Mouse (Mus musculus) midbrain, embryonic 16.5 days (tissue): ENCODE data around the gene Mtf2. TPM values are rescaled to one million over a fixed set of nuclear protein-coding genes. Genes with fewer than 3 reads are reported as not detected.
"Not testable (repeated sequence)": the region's sequence is repeated elsewhere in the genome, so short reads cannot be mapped to it uniquely, and the experiment has no call there.

Source experiments
- ATAC-seq: fragments of 200-750 bp; cut with Nextera tagmentation; 2 replicates; pipeline ENCODE4 v1.8.0; 2017; ENCODE audit warnings: moderate TSS enrichment
- H3K27ac ChIP-seq: fragments of 300-500 bp; sonication (generic); 2 replicates; pipeline ENCODE4 v1.5.1; 2014; ENCODE audit warnings: mild to moderate bottlenecking, low read length, mixed read lengths
- H3K27me3 ChIP-seq: fragments of 300-500 bp; sonication (generic); 2 replicates; pipeline ENCODE4 v1.6.1; 2014; ENCODE audit warnings: low read depth, low read length, mixed read lengths; ENCODE audit not compliant: control insufficient read depth, insufficient read depth
- H3K36me3 ChIP-seq: fragments of 300-500 bp; sonication (generic); 2 replicates; pipeline ENCODE4 v1.6.1; 2014; ENCODE audit warnings: mild to moderate bottlenecking, low read length, moderate library complexity, mixed read lengths; ENCODE audit not compliant: control insufficient read depth, insufficient read depth
- H3K4me1 ChIP-seq: fragments of 300-500 bp; sonication (generic); 2 replicates; pipeline ENCODE4 v1.6.1; 2014; ENCODE audit warnings: mild to moderate bottlenecking, low read length, mixed read lengths; ENCODE audit not compliant: control insufficient read depth, insufficient read depth
- H3K4me2 ChIP-seq: fragments of 300-500 bp; sonication (generic); 2 replicates; pipeline ENCODE4 v1.6.1; 2014; ENCODE audit warnings: mild to moderate bottlenecking, low read length, mixed read lengths
- H3K4me3 ChIP-seq: fragments of 300-500 bp; sonication (generic); 2 replicates; pipeline ENCODE4 v1.5.1; 2014; ENCODE audit warnings: low read depth, mild to moderate bottlenecking, low read length, moderate library complexity, mixed read lengths
- H3K9ac ChIP-seq: fragments of 300-500 bp; sonication (generic); 2 replicates; pipeline ENCODE4 v1.6.1; 2014; ENCODE audit warnings: low read depth, low read length, mixed read lengths
- H3K9me3 ChIP-seq: fragments of 300-500 bp; sonication (generic); replicated peaks from 2 replicates; pipeline ENCODE4 v1.6.1; 2014; ENCODE audit warnings: mild to moderate bottlenecking, low read length, mixed read lengths; ENCODE audit not compliant: control insufficient read depth, poor library complexity, severe bottlenecking
- WGBS: fragments of 180-500 bp; shearing (Covaris S2); extraction: QIAGEN DNeasy Blood & Tissue Kit; methylation state at CpG from one replicate; pipeline ENCODE4 v1.1.7; 2014; 5-methylcytosine and 5-hydroxymethylcytosine counted together
- polyA plus RNA-seq: library from polyadenylated mRNA; unstranded; fragments of >200 nt; fragmentation: Nextera tagmentation; extraction: Ambion mirVana; gene quantifications from 2 replicates; pipeline ENCODE4 v1.2.1, GENCODE M21; 2015

Mtf2 gene
- polyA plus RNA-seq = 92.4 and 99.5 TPM in 2 replicates

DNA sequence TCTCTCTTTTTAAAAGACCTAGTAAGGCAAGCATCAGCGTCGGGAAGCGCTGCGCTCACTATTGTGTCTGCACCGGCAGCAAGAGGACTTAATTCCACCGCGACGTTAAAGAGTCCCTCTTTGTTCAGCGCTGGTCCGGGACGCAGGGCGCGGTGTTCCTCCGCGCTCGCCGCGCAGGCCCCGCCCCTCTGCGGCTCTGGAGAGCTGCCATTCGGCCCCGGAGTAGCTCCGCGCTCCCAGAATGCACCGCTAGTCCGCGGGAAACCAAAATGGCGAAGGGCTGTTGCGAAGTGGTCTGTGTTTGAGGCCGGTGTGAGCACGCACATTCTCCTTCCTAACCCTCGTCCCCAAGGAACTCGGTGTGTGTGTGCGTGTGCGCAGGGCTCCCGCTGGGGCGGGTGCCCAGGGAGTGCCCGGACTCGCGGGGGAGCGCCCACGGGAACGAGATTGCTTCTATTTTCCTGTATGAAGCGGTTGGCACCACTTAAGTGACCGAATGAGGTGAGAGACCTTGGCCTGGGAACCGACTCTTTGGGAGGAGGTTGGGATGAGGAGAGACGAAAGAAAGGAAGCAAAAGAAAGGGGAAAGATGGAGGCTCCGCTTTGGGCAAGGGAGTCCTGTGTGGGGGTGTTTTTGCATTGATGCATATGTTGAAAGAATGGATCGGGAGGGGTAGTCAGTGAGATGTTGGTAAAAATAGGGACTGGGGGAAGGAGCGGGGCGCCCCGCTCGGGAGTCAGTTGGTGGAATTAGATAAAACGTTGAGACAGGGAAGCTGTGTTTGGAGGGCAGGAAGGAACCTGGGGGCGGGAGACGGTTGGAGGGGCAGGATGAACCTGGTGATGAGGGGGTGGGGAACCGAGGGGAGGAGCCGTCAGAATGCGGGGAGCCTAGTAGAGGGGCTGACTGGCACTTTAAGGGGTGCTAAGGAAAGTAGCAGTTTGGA, at the start of gene Mtf2:
TSS of gene Mtf2 (plus strand) at position 210 of the 947 bp plus-strand sequence.
- peak; percentile 96 for ATAC-seq
- no peaks in the 10 kb centered on the region for H3K9me3 ChIP-seq
- H3K36me3 ChIP-seq = peaks cover 8% of the 10 kb centered on the region; the same call in 1 of the 2 replicates
- H3K4me2 ChIP-seq = peak within 1 kb of the TSS; percentile 61
- peak within 1 kb of the TSS; percentile 53 for H3K4me3 ChIP-seq
- peak within 1 kb of the TSS; percentile 97 for H3K27ac ChIP-seq
- peaks cover 9% of the 10 kb centered on the region; the same call in 1 of the 2 replicates for H3K4me1 ChIP-seq
- peak within 1 kb of the TSS; percentile 98 for H3K9ac ChIP-seq
- WGBS = under 1% methylated on average over 59 of the region's 59 CpGs
- H3K27me3 ChIP-seq = no peaks in the 10 kb centered on the region

DNA sequence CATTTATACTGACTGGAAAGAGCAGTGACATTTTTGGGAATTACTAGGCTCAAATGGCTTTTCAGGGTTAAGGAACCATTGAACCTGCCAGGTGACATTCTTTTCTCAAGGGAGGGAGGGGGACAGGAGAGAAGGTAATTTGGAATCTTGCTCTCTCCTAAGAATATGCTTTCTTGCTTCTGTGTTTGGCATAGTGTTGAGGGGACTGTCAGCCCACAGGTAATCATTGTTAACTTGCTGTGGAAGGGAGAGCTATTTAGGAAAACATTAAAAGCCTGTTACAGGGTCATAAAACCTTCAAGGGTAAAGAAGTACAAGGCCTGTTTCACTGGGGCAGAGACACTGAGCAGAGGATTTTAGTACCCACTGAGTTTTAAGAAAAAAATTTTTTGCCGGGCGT, 48.2 kb upstream of the Mtf2 start:
- H3K36me3 ChIP-seq = no peaks in the 10 kb centered on the region
- H3K9ac ChIP-seq = no peak overlapping the region
- ATAC-seq = no peak
- no peak overlapping the region for H3K4me3 ChIP-seq
- H3K4me1 ChIP-seq = no peaks in the 10 kb centered on the region
- no peaks in the 10 kb centered on the region for H3K27me3 ChIP-seq
- no peaks in the 10 kb centered on the region for H3K9me3 ChIP-seq
- 98% methylated on average over 2 of the region's 2 CpGs for WGBS
- H3K27ac ChIP-seq = no peak overlapping the region
- H3K4me2 ChIP-seq = no peak overlapping the region

DNA sequence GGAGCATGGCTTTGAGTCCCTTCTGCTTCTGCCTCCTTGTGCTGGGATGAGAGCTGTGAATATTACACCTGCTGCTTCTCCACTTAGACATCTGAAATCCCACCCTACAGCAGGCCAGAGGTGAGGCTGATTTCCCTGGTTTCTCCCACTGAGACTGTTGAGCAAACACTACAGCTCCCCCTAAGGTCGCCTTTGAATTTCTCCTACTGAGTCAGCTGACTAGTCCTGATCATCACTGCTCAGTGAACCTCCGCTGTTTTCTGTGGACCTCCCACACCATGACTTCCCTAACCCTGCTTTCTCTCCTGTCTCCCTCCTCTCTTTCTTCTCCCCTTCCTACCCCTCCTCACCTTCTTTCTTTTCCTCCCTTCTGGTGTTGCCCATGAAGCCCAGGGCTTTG, 46.1 kb upstream of the Mtf2 start:
- H3K36me3 ChIP-seq = no peaks in the 10 kb centered on the region
- WGBS = 20% methylated on average over 2 of the region's 2 CpGs
- ATAC-seq = no peak

DNA sequence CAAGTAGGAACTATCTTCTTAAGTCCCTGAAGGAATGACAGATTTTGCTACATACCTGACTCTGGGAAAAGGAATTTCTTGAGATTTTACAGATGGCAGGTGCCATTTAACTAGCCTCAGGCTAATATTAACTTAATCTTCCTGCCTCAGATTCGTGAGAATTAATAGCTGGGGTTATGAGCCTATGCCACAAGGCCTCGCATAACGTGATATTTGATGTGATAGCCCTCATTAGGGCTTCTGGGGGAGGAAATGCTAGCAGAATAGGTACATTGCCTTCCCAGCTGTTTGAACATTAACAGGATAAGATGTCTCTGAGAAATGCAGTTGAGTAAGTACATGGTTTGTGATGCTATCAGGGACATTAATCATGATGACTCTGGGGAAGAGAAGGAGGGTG, 44.1 kb upstream of the Mtf2 start:
- 75% methylated on average over 3 of the region's 3 CpGs for WGBS
- ATAC-seq = no peak
- Histone ChIP-seq H3K27me3 (no peaks in the 10 kb centered on the region), H3K9ac (no peak overlapping the region), H3K4me1 (no peaks in the 10 kb centered on the region), H3K4me2 (no peak overlapping the region), H3K4me3 (no peak overlapping the region), H3K27ac (no peak overlapping the region), H3K9me3 (no peaks in the 10 kb centered on the region), H3K36me3 (no peaks in the 10 kb centered on the region)

More for the DNA sequence above, 46.1 kb upstream of the Mtf2 start:
- Histone ChIP-seq H3K4me1 (no peaks in the 10 kb centered on the region), H3K27ac (no peak overlapping the region), H3K9me3 (no peaks in the 10 kb centered on the region), H3K27me3 (no peaks in the 10 kb centered on the region), H3K9ac (no peak overlapping the region), H3K4me3 (no peak overlapping the region), H3K4me2 (no peak overlapping the region)

DNA sequence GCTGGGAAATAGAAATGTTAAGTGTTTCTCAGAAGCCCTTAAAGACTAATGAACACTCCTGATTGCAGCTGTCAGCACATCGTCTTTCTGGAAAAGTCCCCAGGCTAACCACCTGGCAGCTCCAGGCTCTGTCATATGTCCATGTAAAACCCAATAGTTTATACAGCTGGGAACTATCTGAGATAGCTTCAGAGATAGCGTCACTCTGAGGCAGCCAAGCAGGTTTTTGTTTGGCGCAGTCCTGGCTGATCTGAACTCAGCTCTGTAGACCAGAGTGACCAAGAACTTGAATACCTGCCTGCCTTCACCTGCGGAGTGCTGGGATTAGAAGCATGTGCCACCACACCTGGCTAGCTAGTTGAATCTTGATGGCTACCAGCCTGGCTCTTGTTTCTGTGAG, 37.2 kb upstream of the Mtf2 start:
- ATAC-seq = no peak
- Histone ChIP-seq H3K4me2 (no peak overlapping the region), H3K27ac (no peak overlapping the region), H3K27me3 (no peaks in the 10 kb centered on the region), H3K9me3 (no peaks in the 10 kb centered on the region), H3K4me1 (no peaks in the 10 kb centered on the region), H3K4me3 (no peak overlapping the region), H3K9ac (no peak overlapping the region), H3K36me3 (no peaks in the 10 kb centered on the region)
- 99% methylated on average over 4 of the region's 4 CpGs for WGBS

DNA sequence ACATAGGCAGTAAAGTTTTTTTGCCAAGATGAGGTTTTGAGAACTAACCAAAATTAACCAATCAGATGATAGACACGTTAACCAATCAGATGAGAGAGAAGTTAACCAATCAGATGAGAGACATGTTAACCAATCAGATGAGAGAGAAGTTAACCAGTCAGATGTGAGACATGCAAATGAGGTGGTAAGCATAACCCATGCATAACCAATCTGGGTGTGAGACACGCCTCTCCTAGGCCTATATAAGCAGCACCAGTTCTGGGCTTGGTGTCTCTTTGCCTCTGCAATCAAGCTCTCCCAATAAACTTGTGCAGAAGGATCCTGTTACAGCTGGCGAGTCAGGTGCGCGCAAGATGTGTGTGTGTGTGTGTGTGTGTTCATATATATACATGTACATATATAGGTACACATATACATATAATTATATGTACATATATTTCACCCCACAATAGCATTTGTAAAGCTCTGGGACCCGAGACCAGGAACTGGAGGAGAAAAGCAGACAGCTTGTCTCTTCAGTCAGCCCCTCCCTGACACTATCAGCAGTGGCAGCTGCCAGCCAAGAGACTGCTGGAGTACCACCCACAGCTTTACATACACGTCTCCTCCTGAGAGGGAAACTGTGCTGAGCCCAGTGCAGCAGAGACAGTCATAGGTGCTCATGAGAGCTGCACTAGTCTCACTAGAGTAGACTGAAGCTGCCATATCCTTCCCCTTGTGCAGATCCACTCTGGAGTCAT, 36.5 kb upstream of the Mtf2 start:
- H3K4me1 ChIP-seq, H3K36me3 ChIP-seq, H3K4me3 ChIP-seq, H3K27me3 ChIP-seq, H3K4me2 ChIP-seq, H3K9ac ChIP-seq, H3K9me3 ChIP-seq, ATAC-seq, H3K27ac ChIP-seq: not testable (repeated sequence)
- WGBS = 92% methylated on average over 7 of the region's 7 CpGs

DNA sequence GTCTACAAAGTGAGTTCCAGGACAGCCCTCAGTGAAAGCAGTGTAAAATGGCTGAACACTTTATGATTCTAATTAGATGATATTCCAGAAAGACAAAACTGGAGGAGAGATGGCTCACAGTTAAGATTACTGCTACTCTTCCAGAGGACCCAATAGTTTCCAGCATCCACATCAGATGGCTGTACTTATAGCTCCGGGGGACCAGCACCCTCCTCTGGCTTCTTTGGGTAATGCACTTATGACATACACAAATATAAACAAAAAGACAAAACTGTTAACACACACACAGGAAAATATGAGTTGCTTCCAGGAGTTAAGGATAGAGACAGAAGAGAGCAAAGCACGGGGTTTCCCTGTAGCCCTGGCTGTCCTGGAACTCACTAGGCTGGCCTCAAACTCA, 35.5 kb upstream of the Mtf2 start:
- ATAC-seq = no peak
- 80% methylated on average over 2 of the region's 2 CpGs for WGBS

DNA sequence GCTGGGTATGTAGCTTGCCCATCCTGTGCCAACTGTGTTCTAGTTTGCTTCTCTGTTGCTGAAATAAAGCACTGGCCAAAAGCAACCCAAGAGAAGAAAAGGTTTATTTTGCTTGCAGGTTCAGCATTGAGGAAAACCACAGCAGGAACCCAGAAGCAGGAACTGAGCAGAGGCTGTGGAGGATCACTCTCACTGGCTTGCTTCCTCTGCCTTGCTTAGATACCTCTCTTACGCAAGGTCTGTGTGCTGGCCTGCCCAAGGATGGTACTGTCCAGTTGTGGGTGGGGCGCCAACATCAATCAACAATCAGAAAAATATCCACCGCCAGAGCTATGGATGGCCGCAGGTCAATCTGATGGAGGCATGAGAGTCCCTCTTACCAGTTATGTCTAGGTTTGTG, 34.2 kb upstream of the Mtf2 start:
- H3K4me2 ChIP-seq = no peak overlapping the region
- no peak overlapping the region for H3K9ac ChIP-seq
- no peaks in the 10 kb centered on the region for H3K27me3 ChIP-seq
- H3K36me3 ChIP-seq = no peaks in the 10 kb centered on the region
- ATAC-seq = no peak
- H3K27ac ChIP-seq = no peak overlapping the region
- H3K4me1 ChIP-seq = no peaks in the 10 kb centered on the region
- H3K4me3 ChIP-seq = no peak overlapping the region
- 90% methylated on average over 4 of the region's 4 CpGs for WGBS
- no peaks in the 10 kb centered on the region for H3K9me3 ChIP-seq

More for the DNA sequence above, 35.5 kb upstream of the Mtf2 start:
- no peaks in the 10 kb centered on the region for H3K36me3 ChIP-seq
- no peaks in the 10 kb centered on the region for H3K9me3 ChIP-seq
- H3K4me3 ChIP-seq = no peak overlapping the region
- no peak overlapping the region for H3K9ac ChIP-seq
- no peaks in the 10 kb centered on the region for H3K27me3 ChIP-seq
- no peak overlapping the region for H3K4me2 ChIP-seq
- no peaks in the 10 kb centered on the region for H3K4me1 ChIP-seq
- no peak overlapping the region for H3K27ac ChIP-seq

DNA sequence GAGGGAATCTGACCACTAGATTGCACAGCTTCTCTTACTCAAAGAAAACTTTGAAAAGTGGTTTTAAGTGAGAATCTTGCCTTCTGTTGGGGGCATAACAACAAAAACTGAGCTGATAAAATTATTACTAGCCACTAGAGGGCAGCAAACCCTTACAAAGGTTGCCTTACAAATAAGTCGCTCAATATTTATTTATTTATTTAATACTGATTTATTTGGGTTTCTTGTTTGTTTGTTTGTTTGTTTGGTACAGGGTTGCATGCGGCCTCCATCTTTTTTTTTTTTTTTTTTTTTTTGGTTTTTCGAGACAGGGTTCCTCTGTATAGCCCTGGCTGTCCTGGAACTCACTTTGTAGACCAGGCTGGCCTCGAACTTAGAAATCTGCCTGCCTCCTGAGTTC, 31.3 kb upstream of the Mtf2 start:
- Histone ChIP-seq H3K36me3 (no peaks in the 10 kb centered on the region), H3K4me2 (no peak overlapping the region), H3K4me1 (no peaks in the 10 kb centered on the region), H3K4me3 (no peak overlapping the region), H3K9ac (no peak overlapping the region), H3K27me3 (no peaks in the 10 kb centered on the region), H3K27ac (no peak overlapping the region), H3K9me3 (no peaks in the 10 kb centered on the region)
- 35% methylated on average over 3 of the region's 4 CpGs for WGBS
- ATAC-seq = peak; percentile 28; the same call in 1 of the 2 replicates
